28 mouse cellular contexts compared by ENCODE assay signal in genomic region chr17:78165855-78166254, GRCm38 (mm10).
"Had no signal": no experiment of that assay in that cellular context is flagged by ENCODE, and none has a peak within 500 bp of the region (broad histone marks: within the 10 kb centered on the region; RNA-seq: fewer than 3 reads in every experiment).

No protein-coding gene starts in this region.

- H3K27ac ChIP-seq: embryonic facial prominence, embryonic 10.5 days; embryonic facial prominence, embryonic 12.5 days; embryonic facial prominence, embryonic 13.5 days; embryonic facial prominence, embryonic 15.5 days; forebrain, embryonic 10.5 days; forebrain, embryonic 13.5 days; forebrain, embryonic 15.5 days; gastrocnemius, adult 2 months; heart, adult 2 months; heart, embryonic 10.5 days had no signal

- ATAC-seq: forebrain, embryonic 13.5 days; forebrain, embryonic 14.5 days; forebrain, embryonic 15.5 days; forebrain, embryonic 16.5 days; forebrain, postnatal 0 days had no signal

- H3K4me2 ChIP-seq: embryonic facial prominence, embryonic 12.5 days; embryonic facial prominence, embryonic 13.5 days; embryonic facial prominence, embryonic 15.5 days; forebrain, embryonic 13.5 days; forebrain, embryonic 15.5 days had no signal

- H3K36me3 ChIP-seq: embryonic facial prominence, embryonic 10.5 days; embryonic facial prominence, embryonic 12.5 days; embryonic facial prominence, embryonic 13.5 days; embryonic facial prominence, embryonic 15.5 days; forebrain, embryonic 10.5 days; forebrain, embryonic 15.5 days; heart, embryonic 10.5 days had no signal

- H3K4me3 ChIP-seq: embryonic facial prominence, embryonic 10.5 days; embryonic facial prominence, embryonic 12.5 days; embryonic facial prominence, embryonic 13.5 days; embryonic facial prominence, embryonic 15.5 days; erythroblast, embryonic 14.5 days; forebrain, embryonic 10.5 days; forebrain, embryonic 13.5 days; forebrain, embryonic 15.5 days; gastrocnemius, adult 2 months; heart, adult 2 months; heart, embryonic 10.5 days had no signal

- H3K4me1 ChIP-seq: embryonic facial prominence, embryonic 10.5 days; embryonic facial prominence, embryonic 12.5 days; embryonic facial prominence, embryonic 13.5 days; embryonic facial prominence, embryonic 15.5 days; forebrain, embryonic 10.5 days; forebrain, embryonic 13.5 days; forebrain, embryonic 15.5 days; heart, embryonic 10.5 days had no signal

- DNase-seq: cerebellum, adult 8-10 months; cerebellum, adult 9-10 months; cerebellum, adult 9-11 months; cerebellum, postnatal 10 days; cerebellum, postnatal 14 days; cerebellum, postnatal 25 days; cerebellum, postnatal 36 days; embryo, embryonic 11 days; forebrain, postnatal 0 days; gastrocnemius, adult 2 months; gastrocnemius, postnatal 10 days; gastrocnemius, postnatal 14 days; gastrocnemius, postnatal 25 days; gastrocnemius, postnatal 36 days; heart, adult 11 months; heart, adult 18-20 months; heart, adult 2 months had no signal

- H3K9me3 ChIP-seq: embryonic facial prominence, embryonic 10.5 days; embryonic facial prominence, embryonic 12.5 days; embryonic facial prominence, embryonic 13.5 days; embryonic facial prominence, embryonic 15.5 days; forebrain, embryonic 10.5 days; forebrain, embryonic 13.5 days; forebrain, embryonic 15.5 days; heart, embryonic 10.5 days had no signal

- H3K9ac ChIP-seq: embryonic facial prominence, embryonic 12.5 days; embryonic facial prominence, embryonic 13.5 days; embryonic facial prominence, embryonic 15.5 days; forebrain, embryonic 13.5 days; forebrain, embryonic 15.5 days; forebrain, postnatal 0 days had no signal

- H3K27me3 ChIP-seq: embryonic facial prominence, embryonic 12.5 days; embryonic facial prominence, embryonic 13.5 days; embryonic facial prominence, embryonic 15.5 days; forebrain, embryonic 13.5 days; forebrain, embryonic 15.5 days had no signal
